Mouse (Mus musculus): ENCODE results near the gene Cd209a.
"Not testable (repeated sequence)": the region's sequence is repeated elsewhere in the genome, so short reads cannot be mapped to it uniquely, and the experiment has no call there.

- TF ChIP-seq CTCF (IDR thresholded peaks at IDR 0.05; ENCODE audit: low read depth, low read length); GATA1 (IDR thresholded peaks at IDR 0.05; ENCODE audit: borderline replicate concordance, low read length); POLR2AphosphoS5 (IDR thresholded peaks at IDR 0.05; ENCODE audit: insufficient replicate concordance, low read depth, low read length); GATA2 (IDR thresholded peaks at IDR 0.05; ENCODE audit: borderline replicate concordance, low read depth, low read length); TAL1 (conservative IDR thresholded peaks at IDR 0.05; ENCODE audit: low read depth, low read length): not testable (repeated sequence)
Observed at GRCm38 (mm10) chr8:3768641-3769040, 19.9 kb upstream of the Cd209a start.
